Mouse (Mus musculus) ES-E14 (cell line): ENCODE results near the gene Sympk.

ENCODE experiments used
- CHD2 ChIP-seq: IDR thresholded peaks from 2 replicates; pipeline ENCODE4 v1.6.1; 2014; ENCODE audit warnings: mild to moderate bottlenecking, low read depth, low read length, inconsistent platforms
- HCFC1 ChIP-seq: IDR thresholded peaks from 2 replicates; pipeline ENCODE4 v1.6.1; 2012; ENCODE audit warnings: low read length, inconsistent platforms, borderline replicate concordance; ENCODE audit not compliant: insufficient read depth
- MAFK ChIP-seq: IDR thresholded peaks from 2 replicates; pipeline ENCODE4 v1.6.1; 2014; ENCODE audit warnings: mild to moderate bottlenecking, low read depth, low read length, inconsistent platforms; ENCODE audit not compliant: insufficient read depth
- ZC3H11A ChIP-seq: IDR thresholded peaks from 2 replicates; pipeline ENCODE4 v1.6.1; 2012; ENCODE audit warnings: low read depth, mild to moderate bottlenecking, inconsistent platforms, low read length, borderline replicate concordance
- ZNF384 ChIP-seq: IDR thresholded peaks from 2 replicates; pipeline ENCODE4 v1.6.1; 2012; ENCODE audit warnings: low read depth, low read length, inconsistent platforms

DNA sequence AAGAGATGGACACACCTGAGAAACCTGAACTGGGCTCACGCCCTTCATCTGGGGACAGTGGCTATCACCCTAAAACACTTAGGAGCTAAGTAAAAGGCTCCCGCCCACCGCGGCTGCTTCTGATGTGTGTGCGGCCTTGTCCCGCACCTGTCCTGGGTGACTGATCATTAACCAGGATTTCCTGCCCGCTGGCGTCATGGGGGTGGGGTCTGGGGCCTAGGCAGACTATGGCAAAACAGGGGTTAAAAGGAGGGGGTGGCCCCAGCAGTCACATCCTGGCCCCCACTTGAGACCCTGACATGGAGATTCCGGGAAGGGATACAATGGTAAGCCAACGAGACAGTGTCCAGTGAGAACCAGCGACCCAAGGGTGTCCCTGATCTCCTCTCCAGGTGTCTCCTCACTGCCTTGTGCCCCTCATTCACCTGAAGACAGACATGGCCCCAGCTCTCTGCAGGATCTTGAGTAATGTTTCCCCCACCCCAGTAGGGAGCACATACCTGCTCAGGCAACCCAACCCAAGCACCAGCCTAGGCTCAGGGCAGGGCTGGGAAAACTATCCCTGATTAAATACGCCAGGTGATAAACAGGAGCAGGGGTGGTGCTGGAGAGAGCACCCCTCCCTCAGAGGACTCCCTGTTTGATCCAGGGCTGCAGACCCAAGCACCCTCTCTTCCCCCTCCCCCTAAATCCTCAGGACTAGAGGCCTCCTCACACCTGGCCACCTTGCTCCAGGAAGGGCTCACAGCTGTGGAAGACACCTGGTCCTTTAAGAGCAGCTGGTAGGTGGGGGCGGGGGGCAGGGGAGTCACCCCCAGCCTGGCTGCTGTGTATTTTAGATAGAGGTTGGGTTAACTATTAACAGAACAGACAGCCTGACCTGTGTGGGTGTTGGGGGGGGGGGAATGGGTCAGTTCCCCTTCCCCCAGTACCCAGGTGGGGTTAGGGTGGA lies 16.9 kb upstream of the Sympk start:
- TF ChIP-seq ZNF384 (no peak), HCFC1 (no peak), ZC3H11A (no peak), MAFK (no peak), CHD2 (no peak)
